ENCODE assay signal across 40 mouse cellular contexts in the genomic region with DNA sequence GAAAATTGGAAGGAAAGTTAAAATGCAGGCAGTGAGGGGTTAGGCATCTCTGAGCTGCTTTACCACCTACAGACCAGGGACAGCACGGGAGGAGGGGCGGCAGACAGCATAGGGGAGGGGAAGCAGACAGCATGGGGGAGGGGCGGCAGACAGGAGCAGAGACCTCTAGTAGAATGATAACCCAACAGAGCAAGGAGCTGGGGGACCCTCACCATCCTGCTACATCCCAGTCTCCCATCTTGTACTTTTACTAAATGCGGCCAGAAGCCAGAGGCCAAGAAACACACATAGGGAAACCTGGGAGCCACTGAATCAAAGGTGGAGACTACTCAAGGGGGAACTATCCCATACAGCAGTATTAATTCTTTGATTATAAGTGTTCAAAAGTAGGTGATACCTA. TPM values are rescaled to one million over a fixed set of nuclear protein-coding genes. Genes with fewer than 3 reads are reported as not detected.
"Had no signal": no experiment of that assay in that cellular context is flagged by ENCODE, and none has a peak within 500 bp of the region (broad histone marks: within the 10 kb centered on the region; RNA-seq: fewer than 3 reads in every experiment).

No protein-coding gene starts in this region.

- H3K4me1 ChIP-seq: embryonic facial prominence, embryonic 10.5 days; embryonic facial prominence, embryonic 12.5 days; embryonic facial prominence, embryonic 13.5 days; embryonic facial prominence, embryonic 15.5 days; forebrain, embryonic 12.5 days; forebrain, embryonic 13.5 days; forebrain, embryonic 15.5 days had no signal

- H3K27ac ChIP-seq: embryonic facial prominence, embryonic 10.5 days; embryonic facial prominence, embryonic 12.5 days; embryonic facial prominence, embryonic 13.5 days; embryonic facial prominence, embryonic 15.5 days; forebrain, embryonic 10.5 days; forebrain, embryonic 12.5 days; forebrain, embryonic 13.5 days; forebrain, embryonic 15.5 days; gastrocnemius, adult 2 months; heart, adult 2 months had no signal

- H3K4me2 ChIP-seq: embryonic facial prominence, embryonic 12.5 days; embryonic facial prominence, embryonic 13.5 days; embryonic facial prominence, embryonic 15.5 days; forebrain, embryonic 12.5 days; forebrain, embryonic 13.5 days; forebrain, embryonic 15.5 days had no signal

- H3K4me3 ChIP-seq: embryonic facial prominence, embryonic 10.5 days; embryonic facial prominence, embryonic 12.5 days; embryonic facial prominence, embryonic 13.5 days; embryonic facial prominence, embryonic 15.5 days; erythroblast, embryonic 14.5 days; forebrain, embryonic 10.5 days; forebrain, embryonic 12.5 days; forebrain, embryonic 13.5 days; forebrain, embryonic 15.5 days; gastrocnemius, adult 2 months; heart, adult 2 months had no signal

- H3K27me3 ChIP-seq: embryonic facial prominence, embryonic 12.5 days; embryonic facial prominence, embryonic 13.5 days; embryonic facial prominence, embryonic 15.5 days; forebrain, embryonic 12.5 days; forebrain, embryonic 13.5 days; forebrain, embryonic 15.5 days had no signal

- H3K9ac ChIP-seq: embryonic facial prominence, embryonic 12.5 days; embryonic facial prominence, embryonic 13.5 days; embryonic facial prominence, embryonic 15.5 days; forebrain, embryonic 12.5 days; forebrain, embryonic 13.5 days; forebrain, embryonic 15.5 days; forebrain, postnatal 0 days had no signal

- ATAC-seq: forebrain, embryonic 13.5 days; forebrain, embryonic 14.5 days; forebrain, embryonic 15.5 days; forebrain, embryonic 16.5 days; forebrain, postnatal 0 days had no signal

- H3K36me3 ChIP-seq: embryonic facial prominence, embryonic 10.5 days; embryonic facial prominence, embryonic 12.5 days; embryonic facial prominence, embryonic 13.5 days; embryonic facial prominence, embryonic 15.5 days; forebrain, embryonic 10.5 days; forebrain, embryonic 12.5 days; forebrain, embryonic 15.5 days had no signal

- H3K9me3 ChIP-seq: embryonic facial prominence, embryonic 10.5 days; embryonic facial prominence, embryonic 12.5 days; embryonic facial prominence, embryonic 13.5 days; embryonic facial prominence, embryonic 15.5 days; forebrain, embryonic 12.5 days; forebrain, embryonic 13.5 days; forebrain, embryonic 15.5 days had no signal

- DNase-seq: cerebellum, adult 2 months; cerebellum, adult 8-10 months; cerebellum, adult 9-10 months; cerebellum, adult 9-11 months; cerebellum, postnatal 10 days; cerebellum, postnatal 14 days; cerebellum, postnatal 25 days; cerebellum, postnatal 36 days; embryo, embryonic 11 days; forebrain, postnatal 0 days; gastrocnemius, adult 2 months; gastrocnemius, postnatal 10 days; gastrocnemius, postnatal 14 days; gastrocnemius, postnatal 25 days; gastrocnemius, postnatal 36 days; heart, adult 18-20 months; heart, adult 2 months had no signal

RNA-seq across cellular contexts. Expression of a gene that starts 59.1 kb away (rescaled TPM):
- total RNA-seq: common myeloid progenitor, adult 5-6 weeks; forebrain, postnatal 0 days; gastrocnemius, adult 18-20 months; gastrocnemius, adult 2 months; gastrocnemius, adult 8-10 months; gastrocnemius, postnatal 10 days; gastrocnemius, postnatal 14 days; gastrocnemius, postnatal 25 days; gastrocnemius, postnatal 36 days; gastrocnemius, postnatal 4 days; granulocyte monocyte progenitor cell, adult 5-6 weeks; heart, adult 18-20 months; heart, adult 2 months; heart, adult 8-10 months had no signal
- polyA plus RNA-seq: cerebellum, adult 2 months; cortical plate, adult 2 months; embryonic facial prominence, embryonic 10.5 days; embryonic facial prominence, embryonic 11.5 days; embryonic facial prominence, embryonic 12.5 days; embryonic facial prominence, embryonic 13.5 days; embryonic facial prominence, embryonic 14.5 days; embryonic facial prominence, embryonic 15.5 days; erythroblast, embryonic 14.5 days; forebrain, embryonic 10.5 days; forebrain, embryonic 11.5 days; forebrain, embryonic 12.5 days; forebrain, embryonic 13.5 days; forebrain, embryonic 14.5 days; forebrain, embryonic 15.5 days; forebrain, embryonic 16.5 days; forebrain, postnatal 0 days; frontal cortex, adult 2 months; gonadal fat pad, adult 2 months; heart, adult 2 months had no signal
